Comparison of ENCODE assay signal across 10 mouse cellular contexts in genomic region chr12:71796517-71796916, GRCm38 (mm10). TPM values are rescaled to one million over a fixed set of nuclear protein-coding genes. Genes with fewer than 3 reads are reported as not detected.
DNase-seq lines count a peak whose midpoint lies in the region; ATAC-seq and TF ChIP-seq lines count a peak whose summit lies in the region.
"Had no signal": no experiment of that assay in that cellular context is flagged by ENCODE, and none has a peak within 500 bp of the region (broad histone marks: within the 10 kb centered on the region; RNA-seq: fewer than 3 reads in every experiment).

No protein-coding gene starts in this region.

- TF ChIP-seq EP300 in liver, postnatal 0 days (IDR thresholded peaks at IDR 0.05; ENCODE audit: low read depth), result no peak

- no peak for DNase-seq in forebrain, embryonic 14.5 days (ENCODE audit: low spot score)
- no peak for DNase-seq in lung, postnatal 14 days
- DNase-seq in limb, embryonic 10.5 days (ENCODE audit: low spot score), result peak; percentile 67
- no peak for DNase-seq in Muller cell, postnatal 12 days (ENCODE audit: inconsistent ontology term)
- DNase-seq in liver, postnatal 0 days, result no peak
- DNase-seq: cerebellum, postnatal 10 days; heart, adult 18-20 months had no signal

- no peak for TF ChIP-seq CTCF in liver, postnatal 0 days (IDR thresholded peaks at IDR 0.05; ENCODE audit: low read depth)

- WGBS in forebrain, embryonic 14.5 days, result 7% methylated on average over 7 of the region's 7 CpGs
- WGBS in forebrain, embryonic 13.5 days, result 10% methylated on average over 7 of the region's 7 CpGs
- 5% methylated on average over 7 of the region's 7 CpGs for WGBS in lung, embryonic 16.5 days
- WGBS in embryonic facial prominence, embryonic 13.5 days, result 5% methylated on average over 7 of the region's 7 CpGs
- WGBS in limb, embryonic 10.5 days, result 6% methylated on average over 7 of the region's 7 CpGs
- WGBS in liver, postnatal 0 days (ENCODE audit: insufficient replicate concordance), result 7% methylated on average over 7 of the region's 7 CpGs

- no peak overlapping the region for H3K27ac ChIP-seq in forebrain, embryonic 14.5 days (ENCODE audit: low read depth, low read length)
- H3K27ac ChIP-seq in forebrain, embryonic 13.5 days, result no peak overlapping the region
- no peak overlapping the region for H3K27ac ChIP-seq in lung, embryonic 16.5 days (ENCODE audit: low read length)
- H3K27ac ChIP-seq in embryonic facial prominence, embryonic 13.5 days, result peak overlapping the region; percentile 44; the same call in 1 of the 2 replicates
- H3K27ac ChIP-seq in limb, embryonic 10.5 days, result peak overlapping the region; percentile 56
- H3K27ac ChIP-seq in liver, postnatal 0 days (ENCODE audit: low read depth), result no peak overlapping the region

- H3K9me3 ChIP-seq in forebrain, embryonic 14.5 days (replicated peaks; ENCODE audit: control insufficient read depth, low read length), result no peaks in the 10 kb centered on the region
- no peaks in the 10 kb centered on the region for H3K9me3 ChIP-seq in forebrain, embryonic 13.5 days (replicated peaks)
- H3K9me3 ChIP-seq in lung, embryonic 16.5 days (ENCODE audit: control insufficient read depth, low read length), result no peaks in the 10 kb centered on the region
- H3K9me3 ChIP-seq in embryonic facial prominence, embryonic 13.5 days, result no peaks in the 10 kb centered on the region
- no peaks in the 10 kb centered on the region for H3K9me3 ChIP-seq in limb, embryonic 10.5 days (replicated peaks)
- no peaks in the 10 kb centered on the region for H3K9me3 ChIP-seq in liver, postnatal 0 days (ENCODE audit: low read length)

- no peaks in the 10 kb centered on the region for H3K36me3 ChIP-seq in forebrain, embryonic 14.5 days (ENCODE audit: control insufficient read depth, insufficient read depth, low read length)
- H3K36me3 ChIP-seq in forebrain, embryonic 13.5 days (ENCODE audit: poor library complexity, severe bottlenecking), result no peaks in the 10 kb centered on the region
- no peaks in the 10 kb centered on the region for H3K36me3 ChIP-seq in lung, embryonic 16.5 days (ENCODE audit: control insufficient read depth, insufficient read depth, low read length)
- no peaks in the 10 kb centered on the region for H3K36me3 ChIP-seq in embryonic facial prominence, embryonic 13.5 days
- no peaks in the 10 kb centered on the region for H3K36me3 ChIP-seq in limb, embryonic 10.5 days
- no peaks in the 10 kb centered on the region for H3K36me3 ChIP-seq in liver, postnatal 0 days (replicated peaks; ENCODE audit: insufficient read depth, low read length)

- no peak overlapping the region for H3K9ac ChIP-seq in forebrain, embryonic 14.5 days (ENCODE audit: low read length)
- H3K9ac ChIP-seq in forebrain, embryonic 13.5 days, result no peak overlapping the region
- H3K9ac ChIP-seq in lung, embryonic 16.5 days (ENCODE audit: low read length), result peak overlapping the region; percentile 28
- no peak overlapping the region for H3K9ac ChIP-seq in embryonic facial prominence, embryonic 13.5 days
- no peak overlapping the region for H3K9ac ChIP-seq in liver, postnatal 0 days (replicated peaks)

- H3K4me2 ChIP-seq in forebrain, embryonic 14.5 days (ENCODE audit: low read length), result peak overlapping the region; percentile 12; the same call in 1 of the 2 replicates
- H3K4me2 ChIP-seq in forebrain, embryonic 13.5 days, result no peak overlapping the region
- H3K4me2 ChIP-seq in lung, embryonic 16.5 days (ENCODE audit: low read depth, low read length), result peak overlapping the region; percentile 19; the same call in 1 of the 2 replicates
- peak overlapping the region; percentile 40 for H3K4me2 ChIP-seq in embryonic facial prominence, embryonic 13.5 days
- H3K4me2 ChIP-seq in liver, postnatal 0 days (ENCODE audit: low read depth, low read length), result no peak overlapping the region

- no peak overlapping the region for H3K4me3 ChIP-seq in forebrain, embryonic 14.5 days (ENCODE audit: low read depth, low read length)
- no peak overlapping the region for H3K4me3 ChIP-seq in forebrain, embryonic 13.5 days
- no peak overlapping the region for H3K4me3 ChIP-seq in lung, embryonic 16.5 days (ENCODE audit: low read length)
- no peak overlapping the region for H3K4me3 ChIP-seq in embryonic facial prominence, embryonic 13.5 days
- peak overlapping the region; percentile 31 for H3K4me3 ChIP-seq in limb, embryonic 10.5 days
- no peak overlapping the region for H3K4me3 ChIP-seq in liver, postnatal 0 days (ENCODE audit: low read depth, low read length)

- H3K4me1 ChIP-seq in forebrain, embryonic 14.5 days (ENCODE audit: control insufficient read depth, insufficient read depth, low read length), result peaks cover 4% of the 10 kb centered on the region
- peaks cover 8% of the 10 kb centered on the region for H3K4me1 ChIP-seq in forebrain, embryonic 13.5 days
- peaks cover 12% of the 10 kb centered on the region for H3K4me1 ChIP-seq in lung, embryonic 16.5 days (replicated peaks; ENCODE audit: control insufficient read depth, insufficient read depth, low read length)
- H3K4me1 ChIP-seq in embryonic facial prominence, embryonic 13.5 days, result peaks cover 39% of the 10 kb centered on the region
- H3K4me1 ChIP-seq in limb, embryonic 10.5 days, result peaks cover 28% of the 10 kb centered on the region
- H3K4me1 ChIP-seq in liver, postnatal 0 days (ENCODE audit: insufficient read depth), result no peaks in the 10 kb centered on the region

- no peak for ATAC-seq in forebrain, embryonic 14.5 days
- no peak for ATAC-seq in forebrain, embryonic 13.5 days
- ATAC-seq in lung, embryonic 16.5 days (ENCODE audit: low read depth), result 0 out of 2 replicates have a peak, but pooled peaks have one; percentile 23
- 0 out of 2 replicates have a peak, but pooled peaks have one; percentile 57 for ATAC-seq in embryonic facial prominence, embryonic 13.5 days (ENCODE audit: insufficient number of reproducible peaks, insufficient read depth, low FRiP score, low TSS enrichment, low read depth)
- ATAC-seq in liver, postnatal 0 days, result no peak

- no peaks in the 10 kb centered on the region for H3K27me3 ChIP-seq in forebrain, embryonic 14.5 days (replicated peaks; ENCODE audit: control insufficient read depth, insufficient read depth, low read length)
- no peaks in the 10 kb centered on the region for H3K27me3 ChIP-seq in forebrain, embryonic 13.5 days
- no peaks in the 10 kb centered on the region for H3K27me3 ChIP-seq in lung, embryonic 16.5 days (ENCODE audit: control insufficient read depth, insufficient read depth, low read depth, low read length)
- H3K27me3 ChIP-seq in embryonic facial prominence, embryonic 13.5 days, result no peaks in the 10 kb centered on the region
- no peaks in the 10 kb centered on the region for H3K27me3 ChIP-seq in limb, embryonic 10.5 days (ENCODE audit: low read depth, poor library complexity, severe bottlenecking)
- no peaks in the 10 kb centered on the region for H3K27me3 ChIP-seq in liver, postnatal 0 days (ENCODE audit: insufficient read depth, low read length)

RNA-seq across cellular contexts. Expression of gene Daam1, which starts 34.4 kb away (rescaled TPM):
- polyA plus RNA-seq in forebrain, embryonic 14.5 days (2014; fragmentation: Nextera tagmentation; extraction: Ambion mirVana), result 29.9 and 40.9 TPM in 2 replicates
- 17.6 and 20.6 TPM in 2 replicates for polyA plus RNA-seq in forebrain, embryonic 13.5 days (2015; fragmentation: Nextera tagmentation; extraction: Ambion mirVana)
- polyA plus RNA-seq in lung, embryonic 16.5 days (2015; fragmentation: Nextera tagmentation; extraction: Ambion mirVana), result 16.0 TPM in 2 replicates
- 10.4 and 12.0 TPM in 2 replicates for polyA plus RNA-seq in embryonic facial prominence, embryonic 13.5 days (2015; fragmentation: Nextera tagmentation; extraction: Ambion mirVana)
- polyA plus RNA-seq in limb, embryonic 10.5 days (2016; fragmentation: Nextera tagmentation; extraction: Ambion mirVana), result 4.0 and 5.2 TPM in 2 replicates
- 3.6 and 4.5 TPM in 2 replicates for polyA plus RNA-seq in liver, postnatal 0 days (2015; fragmentation: Nextera tagmentation; extraction: Ambion mirVana)

Comparison
In these comparisons a context has a peak if more than half of its experiments do, and no peak if none do; other contexts are left out.
1. H3K4me2 ChIP-seq: peak in forebrain, embryonic 14.5 days (single experiment), lung, embryonic 16.5 days (single experiment) and embryonic facial prominence, embryonic 13.5 days (single experiment); none in forebrain, embryonic 13.5 days (single experiment) and liver, postnatal 0 days (single experiment).
2. ATAC-seq: peak in lung, embryonic 16.5 days (single experiment) and embryonic facial prominence, embryonic 13.5 days (single experiment); none in forebrain, embryonic 14.5 days (single experiment), forebrain, embryonic 13.5 days (single experiment) and liver, postnatal 0 days (single experiment).
3. H3K27ac ChIP-seq: peak in embryonic facial prominence, embryonic 13.5 days (single experiment) and limb, embryonic 10.5 days (single experiment); none in forebrain, embryonic 14.5 days (single experiment), forebrain, embryonic 13.5 days (single experiment), lung, embryonic 16.5 days (single experiment) and liver, postnatal 0 days (single experiment).